7 mouse cellular contexts compared by ENCODE assay signal in genomic region chr7:100492391-100493116, GRCm38 (mm10). TPM values are rescaled to one million over a fixed set of nuclear protein-coding genes. Genes with fewer than 3 reads are reported as not detected.
A peak's percentile ranks its signal among the peaks of the same experiment; 100 is the strongest.
DNase-seq lines count a peak whose midpoint lies in the region; ATAC-seq and TF ChIP-seq lines count a peak whose summit lies in the region.

No protein-coding gene starts in this region.

- peak overlapping the region; percentile 80 for H3K4me2 ChIP-seq in hindbrain, embryonic 16.5 days (ENCODE audit: low read length)

- peak overlapping the region; percentile 91 for H3K27ac ChIP-seq in spleen, adult 2 months (ENCODE audit: insufficient read depth, low read length)
- H3K27ac ChIP-seq in embryonic facial prominence, embryonic 10.5 days (replicated peaks), result peak overlapping the region; percentile 86
- H3K27ac ChIP-seq in hindbrain, embryonic 16.5 days (ENCODE audit: low read depth, low read length), result no peak overlapping the region

- TF ChIP-seq POLR2A in spleen, adult 2 months (IDR thresholded peaks at IDR 0.05; ENCODE audit: low read depth, low read length), result no peak

- H3K9ac ChIP-seq in hindbrain, embryonic 16.5 days (ENCODE audit: low read depth, low read length), result peak overlapping the region; percentile 62

- no peak for TF ChIP-seq CTCF in spleen, adult 2 months (IDR thresholded peaks at IDR 0.05; ENCODE audit: extremely low read depth, insufficient read depth, insufficient read length, insufficient replicate concordance)

- WGBS in spleen, adult 2 months, result 2% methylated on average over 35 of the region's 36 CpGs
- WGBS in embryonic facial prominence, embryonic 10.5 days, result 2% methylated on average over 36 of the region's 36 CpGs
- WGBS in hindbrain, embryonic 16.5 days, result 5% methylated on average over 33 of the region's 36 CpGs

- DNase-seq in spleen, adult 2 months (ENCODE audit: low read depth in 1 of 2, low spot score in 2 of 2), result peak in 1 of 2 experiments; percentile 37
- DNase-seq in spleen, adult 12 weeks (ENCODE audit: low spot score), result no peak
- DNase-seq in embryonic facial prominence, embryonic 10.5 days (ENCODE audit: low spot score), result peak; percentile 15
- DNase-seq in lung, postnatal 14 days, result peak; percentile 39
- peak; percentile 59 for DNase-seq in thymus, postnatal 14 days
- DNase-seq in frontal cortex, postnatal 14 days (ENCODE audit: low spot score in 2 of 2), result no peak

- peaks cover 21% of the 10 kb centered on the region for H3K36me3 ChIP-seq in spleen, adult 2 months (ENCODE audit: control insufficient read depth, insufficient read depth, low read length)
- H3K36me3 ChIP-seq in embryonic facial prominence, embryonic 10.5 days (replicated peaks), result peaks cover 11% of the 10 kb centered on the region
- no peaks in the 10 kb centered on the region for H3K36me3 ChIP-seq in hindbrain, embryonic 16.5 days (ENCODE audit: control insufficient read depth, insufficient read depth, low read length)

- no peak for ATAC-seq in hindbrain, embryonic 16.5 days

- H3K4me1 ChIP-seq in spleen, adult 2 months (ENCODE audit: control insufficient read depth, insufficient read depth, insufficient read length), result peaks cover 14% of the 10 kb centered on the region
- peaks cover 52% of the 10 kb centered on the region for H3K4me1 ChIP-seq in embryonic facial prominence, embryonic 10.5 days
- peaks cover 26% of the 10 kb centered on the region for H3K4me1 ChIP-seq in hindbrain, embryonic 16.5 days (ENCODE audit: control insufficient read depth, insufficient read depth, low read depth, low read length)

- no peaks in the 10 kb centered on the region for H3K9me3 ChIP-seq in embryonic facial prominence, embryonic 10.5 days
- no peaks in the 10 kb centered on the region for H3K9me3 ChIP-seq in hindbrain, embryonic 16.5 days (ENCODE audit: control insufficient read depth, low read length)

- no peaks in the 10 kb centered on the region for H3K27me3 ChIP-seq in spleen, adult 2 months (ENCODE audit: control insufficient read depth, insufficient read depth, low read length)
- H3K27me3 ChIP-seq in embryonic facial prominence, embryonic 10.5 days (replicated peaks; ENCODE audit: low read depth, poor library complexity, severe bottlenecking), result peaks cover 30% of the 10 kb centered on the region
- no peaks in the 10 kb centered on the region for H3K27me3 ChIP-seq in hindbrain, embryonic 16.5 days (replicated peaks; ENCODE audit: control insufficient read depth, insufficient read depth, low read length)

- H3K4me3 ChIP-seq in spleen, adult 2 months (ENCODE audit: extremely low read depth, insufficient read depth, insufficient read length), result peak overlapping the region; percentile 77
- H3K4me3 ChIP-seq in embryonic facial prominence, embryonic 10.5 days, result peak overlapping the region; percentile 64
- peak overlapping the region; percentile 46 for H3K4me3 ChIP-seq in hindbrain, embryonic 16.5 days (ENCODE audit: low read length)

RNA-seq across cellular contexts. Expression of gene Ucp2, which starts 0.6 kb away (rescaled TPM):
- polyA plus RNA-seq in spleen, adult 2 months (2012; rRNA removed), result 991 and 1,064 TPM in 2 replicates
- polyA plus RNA-seq in embryonic facial prominence, embryonic 10.5 days (2016; fragmentation: Nextera tagmentation; extraction: Ambion mirVana), result 101 and 105 TPM in 2 replicates
- polyA plus RNA-seq in hindbrain, embryonic 16.5 days (2015; fragmentation: Nextera tagmentation; extraction: Ambion mirVana), result 85.7 and 88.9 TPM in 2 replicates

RNA-seq across cellular contexts. Expression of gene Ucp3, which starts 19.8 kb away (rescaled TPM):
- polyA plus RNA-seq in spleen, adult 2 months (2012; rRNA removed), result 0.77 and 1.3 TPM in 2 replicates
- polyA plus RNA-seq in embryonic facial prominence, embryonic 10.5 days (2016; fragmentation: Nextera tagmentation; extraction: Ambion mirVana), result 0.11 TPM in 1 of 2 replicates, not detected in the other
- 0.06 and 0.15 TPM in 2 replicates for polyA plus RNA-seq in hindbrain, embryonic 16.5 days (2015; fragmentation: Nextera tagmentation; extraction: Ambion mirVana)

RNA-seq across cellular contexts. Expression of gene Dnajb13, which starts 22.2 kb away (rescaled TPM):
- polyA plus RNA-seq in spleen, adult 2 months (2012; rRNA removed), result 2.3 and 3.8 TPM in 2 replicates
- 0.27 and 0.38 TPM in 2 replicates for polyA plus RNA-seq in embryonic facial prominence, embryonic 10.5 days (2016; fragmentation: Nextera tagmentation; extraction: Ambion mirVana)
- polyA plus RNA-seq in hindbrain, embryonic 16.5 days (2015; fragmentation: Nextera tagmentation; extraction: Ambion mirVana), result 6.8 and 8.6 TPM in 2 replicates

RNA-seq across cellular contexts. Expression of gene Coa4, which starts 44.3 kb away (rescaled TPM):
- polyA plus RNA-seq in spleen, adult 2 months (2012; rRNA removed), result 7.7 and 7.8 TPM in 2 replicates
- 17.8 and 19.3 TPM in 2 replicates for polyA plus RNA-seq in embryonic facial prominence, embryonic 10.5 days (2016; fragmentation: Nextera tagmentation; extraction: Ambion mirVana)
- polyA plus RNA-seq in hindbrain, embryonic 16.5 days (2015; fragmentation: Nextera tagmentation; extraction: Ambion mirVana), result 14.1 and 17.3 TPM in 2 replicates

Comparison
In these comparisons a context has a peak if more than half of its experiments do, and no peak if none do; other contexts are left out.
1. DNase-seq: peak in embryonic facial prominence, embryonic 10.5 days (single experiment), lung, postnatal 14 days (single experiment) and thymus, postnatal 14 days (single experiment); none in spleen, adult 12 weeks (single experiment) and frontal cortex, postnatal 14 days (0 of 2).
2. Peak in every context shown above with its lines, with median percentiles within 50 percentile points of each other: H3K4me3 ChIP-seq.